Comparison of ENCODE assay signal across 8 mouse cellular contexts in the genomic region with DNA sequence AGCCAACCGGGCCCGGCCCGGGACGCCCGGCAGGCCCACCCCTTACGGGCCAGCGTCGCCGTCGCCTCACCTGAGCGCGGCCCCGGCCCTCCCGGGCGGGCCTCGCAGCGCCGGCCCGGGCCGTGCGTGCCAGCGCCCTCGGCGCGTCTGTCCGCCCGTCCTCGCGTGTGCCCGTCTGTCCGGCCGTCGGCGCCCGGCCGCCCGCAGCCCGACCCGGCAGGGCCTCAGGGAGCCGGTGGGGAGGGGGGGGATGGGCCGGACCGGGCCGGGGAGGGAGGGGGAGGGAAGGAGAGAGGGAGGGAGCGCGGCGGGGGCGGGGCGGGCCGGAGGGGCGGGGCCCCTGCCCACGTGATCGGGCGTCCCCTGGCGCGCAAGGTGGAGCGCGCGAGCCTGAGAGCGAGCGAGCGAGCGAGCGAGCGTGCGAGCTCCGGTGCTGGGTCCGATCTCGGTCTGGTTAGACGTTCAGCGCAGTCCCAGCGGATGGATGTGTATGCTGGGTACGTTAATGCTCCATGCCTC. TPM values are rescaled to one million over a fixed set of nuclear protein-coding genes. Genes with fewer than 3 reads are reported as not detected.
DNase-seq lines count a peak whose midpoint lies in the region; ATAC-seq and TF ChIP-seq lines count a peak whose summit lies in the region.

A gene (minus strand): TSS at position 325 of the 519 bp plus-strand sequence.

- peak; percentile 60 for DNase-seq in c-Kit-negative CD71-positive TER-119-positive erythroid progenitor cells, embryonic 14.5 days (ENCODE audit: low read depth, low spot score)
- DNase-seq in forebrain, embryonic 10.5 days (ENCODE audit: extremely low spot score, low spot score) = peak; percentile 81
- peak; percentile 71 to 85 for DNase-seq in kidney, postnatal 25 days
- DNase-seq in lung, adult 18-20 months = peak; percentile 56 to 57
- DNase-seq in testis, postnatal 10 days (ENCODE audit: low spot score) = peak; percentile 84

- no peaks in the 10 kb centered on the region for H3K36me3 ChIP-seq in E14TG2a.4 (ENCODE audit: insufficient read depth, low read length)
- H3K36me3 ChIP-seq in forebrain, embryonic 10.5 days (replicated peaks) = no peaks in the 10 kb centered on the region
- no peaks in the 10 kb centered on the region for H3K36me3 ChIP-seq in heart, embryonic 16.5 days (ENCODE audit: control insufficient read depth, insufficient read depth)
- no peaks in the 10 kb centered on the region for H3K36me3 ChIP-seq in neural tube, embryonic 15.5 days

- no peaks in the 10 kb centered on the region; the same call in 1 of the 2 replicates for H3K27me3 ChIP-seq in E14TG2a.4 (ENCODE audit: insufficient read depth, low read length)
- H3K27me3 ChIP-seq in forebrain, embryonic 10.5 days (ENCODE audit: poor library complexity, severe bottlenecking) = peaks cover 8% of the 10 kb centered on the region
- no peaks in the 10 kb centered on the region for H3K27me3 ChIP-seq in heart, embryonic 16.5 days (ENCODE audit: control insufficient read depth, insufficient read depth, low read length)
- no peaks in the 10 kb centered on the region for H3K27me3 ChIP-seq in neural tube, embryonic 15.5 days (replicated peaks)

- peak within 1 kb of the TSS; percentile 91 for H3K4me2 ChIP-seq in heart, embryonic 16.5 days (ENCODE audit: low read depth, low read length)
- peak within 1 kb of the TSS; percentile 76 for H3K4me2 ChIP-seq in neural tube, embryonic 15.5 days

- peak within 1 kb of the TSS; percentile 83 for H3K4me3 ChIP-seq in E14TG2a.4 (replicated peaks; ENCODE audit: low read length)
- peak within 1 kb of the TSS; percentile 89 for H3K4me3 ChIP-seq in forebrain, embryonic 10.5 days
- peak within 1 kb of the TSS; percentile 93 for H3K4me3 ChIP-seq in heart, embryonic 16.5 days (ENCODE audit: low read length)
- peak within 1 kb of the TSS; percentile 69 for H3K4me3 ChIP-seq in neural tube, embryonic 15.5 days (replicated peaks)

- H3K4me1 ChIP-seq in E14TG2a.4 (replicated peaks; ENCODE audit: low read depth, low read length) = peaks cover 29% of the 10 kb centered on the region
- peaks cover 21% of the 10 kb centered on the region for H3K4me1 ChIP-seq in forebrain, embryonic 10.5 days
- H3K4me1 ChIP-seq in heart, embryonic 16.5 days (ENCODE audit: control insufficient read depth, insufficient read depth, low read length) = peaks cover 21% of the 10 kb centered on the region
- peaks cover 38% of the 10 kb centered on the region for H3K4me1 ChIP-seq in neural tube, embryonic 15.5 days

- ATAC-seq in heart, embryonic 16.5 days (replicated peaks; ENCODE audit: extremely low read depth, insufficient read depth, low FRiP score) = peak; percentile 88
- ATAC-seq in neural tube, embryonic 15.5 days (ENCODE audit: low FRiP score) = peak; percentile 87

- under 1% methylated on average over 65 of the region's 72 CpGs for WGBS in forebrain, embryonic 10.5 days
- under 1% methylated on average over 63 of the region's 72 CpGs for WGBS in heart, embryonic 16.5 days
- under 1% methylated on average over 44 of the region's 72 CpGs for WGBS in neural tube, embryonic 15.5 days

- H3K9me3 ChIP-seq in E14TG2a.4 (ENCODE audit: low read length) = no peaks in the 10 kb centered on the region
- H3K9me3 ChIP-seq in forebrain, embryonic 10.5 days = no peaks in the 10 kb centered on the region
- no peaks in the 10 kb centered on the region for H3K9me3 ChIP-seq in heart, embryonic 16.5 days (replicated peaks; ENCODE audit: control insufficient read depth, low read length)
- no peaks in the 10 kb centered on the region for H3K9me3 ChIP-seq in neural tube, embryonic 15.5 days (replicated peaks)

- peak within 1 kb of the TSS; percentile 97 for H3K27ac ChIP-seq in forebrain, embryonic 10.5 days
- peak within 1 kb of the TSS; percentile 93 for H3K27ac ChIP-seq in heart, embryonic 16.5 days (ENCODE audit: low read length)
- H3K27ac ChIP-seq in neural tube, embryonic 15.5 days (replicated peaks) = peak within 1 kb of the TSS; percentile 92

- peak within 1 kb of the TSS; percentile 98 for H3K9ac ChIP-seq in heart, embryonic 16.5 days (ENCODE audit: low read length)
- H3K9ac ChIP-seq in neural tube, embryonic 15.5 days (replicated peaks) = peak within 1 kb of the TSS; percentile 90

- TF ChIP-seq CTCF in E14TG2a.4 (conservative IDR thresholded peaks at IDR 0.05; ENCODE audit: low read length) = no peak

RNA-seq across cellular contexts. Expression of the gene that starts here (rescaled TPM):
- 22.9 and 23.7 TPM in 2 replicates for polyA plus RNA-seq in forebrain, embryonic 10.5 days (2016; fragmentation: Nextera tagmentation; extraction: Ambion mirVana)
- polyA plus RNA-seq in heart, embryonic 16.5 days (2015; fragmentation: Nextera tagmentation; extraction: Ambion mirVana) = 11.4 and 13.1 TPM in 2 replicates
- 18.8 and 18.9 TPM in 2 replicates for polyA plus RNA-seq in neural tube, embryonic 15.5 days (2015; fragmentation: Nextera tagmentation; extraction: Ambion mirVana)

Comparison
In these comparisons a context has a peak if more than half of its experiments do, and no peak if none do; other contexts are left out.
1. Peak in every context shown above with its lines: DNase-seq, ATAC-seq, H3K4me3 ChIP-seq and H3K27ac ChIP-seq.